Mouse (Mus musculus) ES-E14 (cell line): Measurements from ENCODE around the gene Nme7.

Experiments used
- MAFK ChIP-seq: IDR thresholded peaks from 2 replicates; pipeline ENCODE4 v1.6.1; 2014; ENCODE audit warnings: mild to moderate bottlenecking, low read depth, low read length, inconsistent platforms; ENCODE audit not compliant: insufficient read depth
- ZC3H11A ChIP-seq: IDR thresholded peaks from 2 replicates; pipeline ENCODE4 v1.6.1; 2012; ENCODE audit warnings: low read depth, mild to moderate bottlenecking, inconsistent platforms, low read length, borderline replicate concordance

GRCm38 (mm10) chr1:164475895-164476294 is 172.0 kb downstream of the Nme7 start:
- TF ChIP-seq MAFK, result no peak
- no peak for TF ChIP-seq ZC3H11A
